Mouse (Mus musculus) lung, adult 2 months (tissue): ENCODE results near the gene Insrr.

Experiments used
- CTCF ChIP-seq: fragments of 200-500 bp; IDR thresholded peaks from 2 replicates; pipeline ENCODE4 v1.5.1; 2011; ENCODE audit warnings: mild to moderate bottlenecking, low read length, control low read depth; ENCODE audit not compliant: insufficient read depth
- POLR2A ChIP-seq: fragments of 200-500 bp; IDR thresholded peaks from 2 replicates; pipeline ENCODE4 v1.6.1; 2011; ENCODE audit warnings: low read depth, mild to moderate bottlenecking, control low read depth, low read length, borderline replicate concordance; ENCODE audit errors: extremely low read depth

- no peak for TF ChIP-seq CTCF
- TF ChIP-seq POLR2A, result no peak
Observed at GRCm38 (mm10) chr3:87789768-87790167, 7.0 kb upstream of the Insrr start.
